Mouse (Mus musculus): Measurements from ENCODE around the gene Gm28042. TPM values are rescaled to one million over a fixed set of nuclear protein-coding genes. Genes with fewer than 3 reads are reported as not detected.

Gene Gm28042
- total RNA-seq, 2 experiments from 2014 or later, result 1.1 to 2.1 TPM

GRCm38 (mm10) chr2:120054771-120055552 lies 27.7 kb downstream of the Gm28042 start:
- peak; percentile 54 to 60 for DNase-seq
- intact Hi-C loops (cut with DNase I), result no loop called here

- DNase-seq, result no peak
- intact Hi-C loops (cut with DNase I), result no loop called here
These were observed 28.6 kb downstream of the Gm28042 start for GRCm38 (mm10) chr2:120055923-120056322.

- no peak for DNase-seq
- intact Hi-C loops (cut with DNase I), result no loop called here
These were observed 31.5 kb downstream of the Gm28042 start for GRCm38 (mm10) chr2:120058818-120059217.

- intact Hi-C loops (cut with DNase I), result no loop called here
- DNase-seq, result no peak
These were observed 32.2 kb downstream of the Gm28042 start for GRCm38 (mm10) chr2:120059466-120059865.

- intact Hi-C loops (cut with DNase I), result no loop called here
- no peak for DNase-seq
These were observed 32.9 kb downstream of the Gm28042 start for GRCm38 (mm10) chr2:120060190-120060589.

- no peak for DNase-seq
- intact Hi-C loops (cut with DNase I), result no loop called here
These were observed 33.4 kb downstream of the Gm28042 start for GRCm38 (mm10) chr2:120060651-120061050.

- intact Hi-C loops (cut with DNase I), result no loop called here
- DNase-seq, result no peak
These were observed 35.0 kb downstream of the Gm28042 start for GRCm38 (mm10) chr2:120062248-120062647.

- intact Hi-C loops (cut with DNase I), result loop anchor here (5.0 kb wide), 1 partner anchor 92 kb away; the partner anchor contains the start of gene Mapkbp1
- no peak for DNase-seq
These were observed 37.3 kb downstream of the Gm28042 start for GRCm38 (mm10) chr2:120064639-120065038.

- DNase-seq, result no peak
- intact Hi-C loops (cut with DNase I), result loop anchor here (5.0 kb wide), 1 partner anchor 93 kb away; the partner anchor contains the start of gene Mapkbp1
These were observed 38.0 kb downstream of the Gm28042 start for GRCm38 (mm10) chr2:120065243-120065642.

- DNase-seq, result no peak
- intact Hi-C loops (cut with DNase I), result loop anchor here (5.0 kb wide), 1 partner anchor 94 kb away; the partner anchor contains the start of gene Mapkbp1
These were observed 38.9 kb downstream of the Gm28042 start for GRCm38 (mm10) chr2:120066224-120066623.

- peak; percentile 38 to 61 for DNase-seq
- intact Hi-C loops (cut with DNase I), result loop anchor here (5.0 kb wide), 1 partner anchor 97 kb away; the partner anchor contains the start of gene Mapkbp1
These were observed 41.5 kb downstream of the Gm28042 start for GRCm38 (mm10) chr2:120068555-120069465.

GRCm38 (mm10) chr2:120069466-120069990 lies 42.2 kb downstream of the Gm28042 start:
- intact Hi-C loops (cut with DNase I), result loop anchor here (5.0 kb wide), 1 partner anchor 97 kb away; the partner anchor contains the start of gene Mapkbp1
- DNase-seq, result no peak

- DNase-seq, result no peak
- intact Hi-C loops (cut with DNase I), result no loop called here
These were observed 46.8 kb downstream of the Gm28042 start for GRCm38 (mm10) chr2:120074096-120074495.

GRCm38 (mm10) chr2:120076076-120076705 lies 48.9 kb downstream of the Gm28042 start:
- intact Hi-C loops (cut with DNase I), result no loop called here
- DNase-seq, result peak; percentile 56 to 72

- no peak for DNase-seq
- intact Hi-C loops (cut with DNase I), result loop anchor here (5.0 kb wide), 1 partner anchor 195 kb away; no protein-coding TSS in a partner anchor
These were observed 55.1 kb downstream of the Gm28042 start for GRCm38 (mm10) chr2:120082416-120082815.

GRCm38 (mm10) chr2:120084593-120085361 lies 57.5 kb downstream of the Gm28042 start:
- intact Hi-C loops (cut with DNase I), result loop anchor here (1.0 to 5.0 kb wide), 2 partner anchors 86 to 193 kb away; no protein-coding TSS in a partner anchor
- DNase-seq, result peak; percentile 65 to 71

- DNase-seq, result no peak
- intact Hi-C loops (cut with DNase I), result no loop called here
These were observed 58.7 kb downstream of the Gm28042 start for GRCm38 (mm10) chr2:120086038-120086437.

GRCm38 (mm10) chr2:120087391-120087790 lies 60.1 kb downstream of the Gm28042 start:
- no peak for DNase-seq
- intact Hi-C loops (cut with DNase I), result no loop called here

GRCm38 (mm10) chr2:120087897-120088296 lies 60.6 kb downstream of the Gm28042 start:
- no peak for DNase-seq
- intact Hi-C loops (cut with DNase I), result no loop called here
